ENCODE assay signal across 16 mouse cellular contexts in the genomic region with DNA sequence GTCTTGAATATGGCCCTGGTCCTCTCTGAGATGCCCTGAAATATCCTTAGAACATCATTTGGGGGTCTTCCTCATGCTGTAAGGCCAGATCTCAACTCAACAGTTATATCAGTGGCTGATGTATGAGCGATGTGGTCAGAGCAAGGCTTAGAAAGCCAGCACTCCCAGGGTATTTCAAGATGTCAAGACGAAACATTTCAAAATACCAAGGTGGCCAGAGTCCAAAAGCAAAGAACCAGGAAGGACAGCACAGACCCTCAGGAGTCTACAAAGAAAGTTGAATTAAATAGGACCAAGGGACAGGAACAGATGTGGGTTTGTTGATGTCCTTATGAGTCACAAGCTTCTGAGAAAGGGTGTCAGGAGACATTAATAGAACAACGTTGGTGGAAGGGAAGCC.
"Had no signal": no experiment of that assay in that cellular context is flagged by ENCODE, and none has a peak within 500 bp of the region (broad histone marks: within the 10 kb centered on the region; RNA-seq: fewer than 3 reads in every experiment).

No protein-coding gene starts in this region.

- DNase-seq: heart, postnatal 10 days; heart, postnatal 14 days; heart, postnatal 36 days; heart, postnatal 4 days; kidney, adult 11 months; kidney, adult 18-20 months; kidney, adult 2 months; kidney, adult 8-10 months; kidney, adult 9 months; kidney, postnatal 10 days; kidney, postnatal 14 days; kidney, postnatal 25 days; kidney, postnatal 36 days; kidney, postnatal 4 days; layer of hippocampus, adult 9-11 months; layer of hippocampus, postnatal 36 days had no signal
